Mouse (Mus musculus) c-Kit-negative CD71-positive TER-119-positive erythroid progenitor cells, embryonic 14.5 days (primary cell): ENCODE data around the gene Eln.
A peak's percentile ranks its signal among the peaks of the same experiment; 100 is the strongest.

ENCODE experiments used
- DNase-seq: peaks from one replicate; pipeline ENCODE4 v3.0.0-alpha.2; 2013; ENCODE audit warnings: low read depth, low spot score

The Eln gene

GRCm38 (mm10) chr5:134743991-134744390 is 3.1 kb downstream of the Eln start:
- no peak for DNase-seq

DNA sequence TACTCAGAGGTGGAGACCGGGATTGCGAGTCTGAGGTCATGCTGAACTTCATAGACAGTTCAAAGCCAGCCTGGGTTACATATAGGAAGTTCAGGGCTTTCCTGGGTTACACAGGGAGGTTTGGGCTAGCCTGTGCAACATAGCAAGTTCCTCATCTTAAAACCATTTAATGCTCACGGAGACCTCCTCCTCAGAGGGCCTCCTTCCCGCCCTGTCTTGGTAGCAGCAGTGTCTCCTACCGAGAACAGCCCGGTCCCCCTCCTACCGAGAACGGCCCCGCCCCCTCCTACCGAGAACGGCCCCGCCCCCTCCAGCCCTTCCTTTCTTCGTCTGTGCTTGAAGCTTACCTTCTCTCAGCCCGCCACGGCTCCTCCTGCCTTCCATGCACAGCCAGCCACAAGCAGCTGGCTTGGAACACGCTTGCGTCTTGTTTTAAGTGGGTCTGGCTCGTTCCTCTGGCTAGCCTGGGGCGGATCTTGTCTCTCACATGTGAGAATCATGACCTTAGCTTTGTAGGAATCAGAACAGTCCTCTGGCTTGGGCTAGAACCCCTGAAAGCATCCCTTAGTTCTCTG is 4.8 kb downstream of the Eln start:
- DNase-seq: no peak

DNA sequence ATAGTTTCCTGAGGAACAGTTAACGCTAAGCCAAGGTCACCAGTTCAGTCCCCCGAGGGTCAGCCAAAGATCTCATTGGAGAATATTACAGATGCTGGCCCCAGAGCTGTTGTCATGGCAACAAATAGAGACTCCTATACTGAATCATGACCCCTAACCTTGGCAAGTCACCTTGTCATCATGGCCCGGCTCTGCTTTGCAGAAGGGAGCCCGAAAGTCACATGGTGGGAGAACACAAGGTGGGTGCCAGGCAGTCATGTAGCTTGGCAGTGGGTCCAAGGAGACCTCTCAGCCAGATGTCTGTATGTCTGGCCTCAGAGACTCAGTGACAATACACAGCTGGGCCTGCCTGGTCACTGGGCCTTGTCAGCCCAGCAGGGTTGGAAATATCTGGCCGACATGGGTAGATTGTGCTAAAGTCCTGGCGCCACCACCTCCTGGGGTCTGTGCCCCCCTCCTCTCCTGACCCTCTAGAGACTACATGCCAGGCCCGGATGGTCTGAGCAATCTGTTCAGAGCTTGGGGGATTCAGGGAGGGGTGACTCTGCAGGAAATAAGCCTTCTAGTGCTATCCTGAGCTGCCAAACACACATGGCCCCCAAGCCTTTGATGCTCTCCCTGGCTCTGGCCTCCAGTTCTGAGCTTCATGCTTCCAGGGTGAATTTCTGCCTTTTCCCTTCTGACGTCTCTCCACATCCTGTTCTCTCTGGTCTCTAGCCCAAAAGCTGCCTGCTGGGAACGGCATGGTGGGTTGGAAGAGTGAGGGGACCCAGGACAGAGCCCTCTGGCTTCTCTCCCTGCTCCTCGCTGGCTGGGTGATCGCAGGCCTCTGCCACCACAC is 6.4 kb downstream of the Eln start:
- DNase-seq: no peak

GRCm38 (mm10) chr5:134739951-134740350 is 7.2 kb downstream of the Eln start:
- no peak for DNase-seq

GRCm38 (mm10) chr5:134734920-134735319 is 12.2 kb downstream of the Eln start:
- DNase-seq: no peak

- DNase-seq: no peak
Measured at GRCm38 (mm10) chr5:134734072-134734471, 13.1 kb downstream of the Eln start.

GRCm38 (mm10) chr5:134733241-134733640 is 13.9 kb downstream of the Eln start:
- DNase-seq: no peak

DNA sequence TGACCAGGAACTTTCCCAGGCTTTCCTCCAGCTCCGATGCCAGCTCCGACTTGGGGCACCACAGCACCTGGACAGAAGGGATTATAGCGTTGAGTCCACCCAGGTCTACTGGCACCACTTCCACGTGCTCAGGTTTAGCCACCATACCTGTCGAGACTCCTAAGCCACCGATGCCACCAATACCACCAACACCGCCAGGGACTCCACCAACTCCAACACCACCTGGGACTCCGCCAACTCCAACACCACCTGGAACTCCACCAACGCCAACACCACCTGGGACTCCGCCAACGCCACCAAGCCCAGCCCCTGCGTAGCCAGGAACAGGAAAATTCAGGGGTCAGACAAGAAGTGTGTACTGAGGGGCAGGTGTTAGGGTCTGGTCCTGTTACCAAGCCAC is 18.0 kb downstream of the Eln start:
- no peak for DNase-seq

DNA sequence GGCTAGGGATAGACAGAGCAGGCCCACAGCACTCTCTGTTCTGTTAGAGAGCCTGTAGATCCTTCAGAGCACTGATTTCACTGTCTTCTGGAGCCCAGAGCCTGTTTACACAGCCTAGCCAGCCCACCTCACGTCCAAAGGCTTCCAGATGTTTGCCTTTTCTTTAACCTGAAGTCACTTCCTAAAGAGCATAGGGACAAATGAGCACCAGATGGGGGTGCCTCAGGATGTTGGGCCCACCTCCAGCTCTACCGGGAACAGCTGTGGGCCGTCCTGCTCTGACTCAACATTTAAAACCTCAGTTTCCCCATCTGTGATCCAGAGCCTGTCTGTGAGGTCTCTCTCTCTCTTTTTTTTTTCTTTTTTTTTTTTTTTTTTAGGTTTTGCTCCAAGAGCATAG is 18.6 kb downstream of the Eln start:
- no peak for DNase-seq

DNA sequence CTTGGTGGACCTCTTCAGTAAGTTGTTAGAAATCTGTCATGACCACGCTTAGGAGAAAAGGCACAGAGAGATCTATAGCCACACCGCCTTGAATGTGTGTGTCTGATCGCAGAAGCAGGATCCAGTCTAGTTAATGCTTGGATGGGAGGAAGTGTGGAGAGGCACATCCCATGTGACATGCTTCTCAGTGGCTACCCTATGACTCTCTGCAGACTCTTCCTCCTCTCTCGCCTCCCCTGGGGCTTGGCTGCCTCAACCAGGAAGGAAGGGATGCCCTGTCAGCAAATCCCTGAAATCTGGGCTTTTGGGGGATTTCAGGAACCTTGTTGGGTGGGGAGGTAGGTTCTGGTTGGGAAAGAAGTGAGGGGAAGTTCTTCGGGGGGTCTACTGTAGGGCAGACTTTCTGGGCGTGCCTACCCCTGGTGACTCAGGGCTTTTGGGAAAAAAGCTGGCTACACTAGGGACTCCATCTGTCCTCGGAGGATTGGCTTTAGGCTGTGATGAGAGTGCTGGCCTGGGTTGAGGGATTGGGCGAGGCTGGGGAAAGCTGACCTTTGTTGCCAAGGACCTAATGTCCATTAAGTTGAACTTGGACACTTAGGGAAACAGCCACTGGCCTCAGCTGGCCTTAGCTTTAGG is 20.0 kb downstream of the Eln start:
- DNase-seq: no peak

- DNase-seq: no peak
Measured at GRCm38 (mm10) chr5:134725299-134725698, 21.8 kb downstream of the Eln start.

- DNase-seq: no peak
Measured at GRCm38 (mm10) chr5:134720058-134720457, 27.1 kb downstream of the Eln start.

DNA sequence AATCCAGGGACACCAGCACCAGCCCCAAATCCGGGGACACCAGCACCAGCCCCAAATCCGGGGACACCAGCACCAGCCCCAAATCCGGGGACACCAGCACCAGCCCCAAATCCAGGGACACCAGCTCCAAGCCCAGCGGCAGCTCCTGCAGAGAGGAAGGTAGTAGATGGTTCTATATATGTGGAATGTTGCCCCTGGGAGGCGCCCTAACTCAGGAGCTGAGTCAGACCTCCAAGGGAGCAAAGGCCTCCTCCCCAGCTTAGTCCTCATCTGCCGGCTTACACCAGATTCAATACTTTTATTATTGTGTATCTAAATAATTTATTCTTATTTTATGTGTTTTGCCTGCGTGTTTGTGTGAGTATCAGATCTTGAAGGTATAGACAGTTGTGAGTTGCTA is 36.0 kb downstream of the Eln start:
- DNase-seq: no peak

GRCm38 (mm10) chr5:134709275-134709674 is 37.8 kb downstream of the Eln start:
- DNase-seq: no peak

GRCm38 (mm10) chr5:134704157-134704556 is 43.0 kb downstream of the Eln start:
- DNase-seq: peak; percentile 36

DNA sequence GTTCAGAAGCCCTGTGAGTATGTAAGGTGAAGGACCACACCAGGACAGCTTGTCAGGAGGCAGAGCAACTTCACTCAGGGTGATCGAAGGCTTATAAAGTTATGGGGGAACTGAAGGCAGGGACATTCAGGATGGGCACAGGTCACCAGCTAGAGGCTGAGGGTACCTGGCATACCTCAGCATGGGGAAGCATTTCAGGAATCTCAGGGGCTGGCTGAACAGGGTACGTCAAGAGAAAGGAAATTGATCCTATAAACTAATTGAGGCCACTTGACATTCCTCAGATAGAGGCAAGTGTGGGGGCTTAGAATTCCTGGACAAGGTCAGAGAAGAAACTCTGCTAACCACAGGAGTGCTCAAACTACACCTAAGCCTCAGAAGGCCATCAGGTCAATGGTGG is 51.6 kb downstream of the Eln start:
- no peak for DNase-seq

- DNase-seq: no peak
Measured at GRCm38 (mm10) chr5:134695082-134695481, 52.0 kb downstream of the Eln start.

DNA sequence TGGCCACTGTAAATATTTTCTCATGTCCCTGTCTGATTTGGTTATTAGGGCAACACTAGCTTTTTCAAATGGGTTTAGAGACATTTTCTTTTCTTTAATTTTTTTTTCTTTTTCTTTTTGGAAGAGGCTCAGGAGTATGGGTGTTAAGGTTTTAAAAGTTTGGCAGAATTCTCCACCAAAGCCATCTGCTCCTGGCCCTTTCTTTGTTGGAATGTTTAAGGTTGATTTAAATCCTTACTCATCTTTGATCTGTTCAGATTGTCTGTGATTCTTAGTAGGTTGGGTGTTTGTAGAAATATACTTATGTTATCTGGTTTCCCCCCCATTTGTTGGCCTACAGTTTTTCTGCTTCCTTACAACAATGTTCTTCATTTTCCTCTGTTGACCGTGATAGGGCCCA is 54.4 kb downstream of the Eln start:
- DNase-seq: no peak

DNA sequence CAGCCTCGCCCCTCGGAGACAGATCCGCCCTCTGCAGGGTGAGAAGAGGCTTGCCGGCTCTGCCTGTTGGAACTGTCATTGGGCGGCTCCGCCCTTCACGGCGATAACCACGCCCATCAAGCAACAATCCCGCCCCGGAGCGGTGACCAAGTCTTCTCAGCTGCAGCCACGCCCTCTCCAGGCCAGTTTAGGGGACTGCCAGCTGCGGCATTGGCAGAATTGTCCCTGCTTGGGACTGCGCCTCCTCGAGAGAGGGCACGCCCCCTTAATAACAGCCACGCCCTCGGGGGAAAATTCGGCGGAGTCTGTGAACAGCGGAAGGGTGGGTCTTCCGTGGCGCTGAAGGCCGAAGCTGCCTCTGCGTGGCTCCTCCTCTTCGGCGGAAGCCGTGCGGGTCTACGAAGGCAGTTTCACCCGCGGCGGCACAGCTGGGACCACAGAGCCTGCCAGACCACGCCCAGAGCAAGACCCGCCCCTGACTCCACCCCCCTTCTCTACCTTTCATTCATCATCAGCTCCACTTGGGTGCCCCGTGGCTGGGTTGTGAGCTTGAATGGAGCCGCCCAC is 58.3 kb downstream of the Eln start:
- DNase-seq: peak; percentile 98

- DNase-seq: no peak
Measured at GRCm38 (mm10) chr5:134688086-134688717, 58.9 kb downstream of the Eln start, which contains the start of gene Limk1. TSS of gene Limk1 (minus strand) at chr5:134688598.

GRCm38 (mm10) chr5:134687187-134687586 is 59.9 kb downstream of the Eln start:
- DNase-seq: no peak

GRCm38 (mm10) chr5:134686541-134686940 is 60.6 kb downstream of the Eln start:
- no peak for DNase-seq
